Mouse (Mus musculus): ENCODE results near the gene Ezh1. TPM values are rescaled to one million over a fixed set of nuclear protein-coding genes. Genes with fewer than 3 reads are reported as not detected.

Ezh1 gene
- polyA plus RNA-seq, 1 experiment from 2014 or later = 30.7 TPM

DNA sequence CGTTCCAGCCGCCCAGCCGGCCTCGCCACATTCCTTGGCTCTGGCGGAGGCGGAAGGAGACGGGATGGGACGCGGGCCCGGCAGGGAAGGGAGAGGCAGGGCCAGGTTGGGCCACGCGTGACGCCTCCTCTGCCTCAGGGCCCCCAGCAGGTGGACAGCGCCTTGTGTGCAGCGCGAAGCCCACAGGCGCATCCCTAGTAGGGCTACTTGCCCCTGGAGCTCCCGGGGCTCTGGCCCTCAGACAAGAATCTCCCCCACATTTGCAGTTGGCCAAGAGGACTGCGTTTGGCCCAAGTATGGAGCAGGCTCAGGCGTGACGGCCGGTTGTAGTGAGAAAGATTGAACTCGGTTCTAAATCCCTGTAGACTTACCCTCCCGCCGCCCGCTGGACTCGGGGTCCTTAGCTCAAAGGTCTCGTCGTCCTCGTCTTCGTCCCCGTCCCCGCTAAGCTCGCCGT lies 55.9 kb downstream of the Ezh1 start, which contains the start of gene Cntnap1:
Cntnap1 (plus strand) TSS at position 170 of the 457 bp plus-strand sequence.
- Histone ChIP-seq H3K27ac (ENCODE audit: low read depth, low read length) (peak within 1 kb of the TSS; percentile 78), H3K4me3 (ENCODE audit: low read depth, low read length) (peak within 1 kb of the TSS; percentile 60), H3K9me3 (ENCODE audit: control insufficient read depth, low read length) (no peaks in the 10 kb centered on the region), H3K27me3 (ENCODE audit: control insufficient read depth, insufficient read depth, low read length) (peaks cover 32% of the 10 kb centered on the region), H3K36me3 (ENCODE audit: control insufficient read depth, insufficient read depth, low read length) (peaks cover 14% of the 10 kb centered on the region), H3K4me2 (ENCODE audit: low read depth, low read length) (peak within 1 kb of the TSS; percentile 90), H3K9ac (replicated peaks; ENCODE audit: low read depth, low read length) (peak within 1 kb of the TSS; percentile 64), H3K4me1 (ENCODE audit: control insufficient read depth, insufficient read depth, low read length) (peaks cover 47% of the 10 kb centered on the region)
- under 1% methylated on average over 35 of the region's 35 CpGs for WGBS
- ATAC-seq (ENCODE audit: low read depth) = no peak

GRCm38 (mm10) chr11:101169301-101170107 lies 56.8 kb downstream of the Ezh1 start:
- ATAC-seq (ENCODE audit: low read depth) = no peak
- Histone ChIP-seq H3K4me1 (ENCODE audit: control insufficient read depth, insufficient read depth, low read length) (peaks cover 44% of the 10 kb centered on the region), H3K27me3 (ENCODE audit: control insufficient read depth, insufficient read depth, low read length) (peaks cover 40% of the 10 kb centered on the region), H3K4me3 (ENCODE audit: low read depth, low read length) (peak overlapping the region; percentile 60), H3K36me3 (ENCODE audit: control insufficient read depth, insufficient read depth, low read length) (peaks cover 14% of the 10 kb centered on the region), H3K4me2 (ENCODE audit: low read depth, low read length) (peak overlapping the region; percentile 90), H3K27ac (ENCODE audit: low read depth, low read length) (no peak overlapping the region), H3K9ac (replicated peaks; ENCODE audit: low read depth, low read length) (peak overlapping the region; percentile 64; the same call in 1 of the 2 replicates), H3K9me3 (ENCODE audit: control insufficient read depth, low read length) (no peaks in the 10 kb centered on the region)
- WGBS = 13% methylated on average over 17 of the region's 17 CpGs

- H3K4me1 ChIP-seq (ENCODE audit: control insufficient read depth, insufficient read depth, low read length) = peaks cover 38% of the 10 kb centered on the region
Observed at GRCm38 (mm10) chr11:101168301-101168980, 57.8 kb downstream of the Ezh1 start.

DNA sequence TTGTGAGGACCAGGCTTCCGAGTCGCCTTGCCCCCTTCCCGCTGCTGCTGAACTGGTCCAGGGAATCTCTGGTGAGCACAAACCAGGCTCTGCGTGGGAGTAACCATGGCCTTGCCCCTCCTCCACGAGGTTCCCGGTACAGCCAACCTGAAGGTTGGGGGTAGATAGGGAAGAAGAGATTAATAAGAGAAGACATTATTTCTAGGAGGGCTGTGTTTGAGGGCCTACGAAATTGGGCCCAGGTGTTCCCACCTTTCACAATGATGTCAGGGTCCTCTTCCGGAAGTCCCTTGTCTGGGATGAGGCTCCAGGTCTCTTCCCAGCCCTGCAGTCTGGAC lies 58.3 kb downstream of the Ezh1 start:
- peaks cover 14% of the 10 kb centered on the region for H3K36me3 ChIP-seq (ENCODE audit: control insufficient read depth, insufficient read depth, low read length)
- no peak overlapping the region for H3K4me3 ChIP-seq (ENCODE audit: low read depth, low read length)
- WGBS = 46% methylated on average over 8 of the region's 8 CpGs
- no peak for ATAC-seq (ENCODE audit: low read depth)
- peaks cover 33% of the 10 kb centered on the region for H3K4me1 ChIP-seq (ENCODE audit: control insufficient read depth, insufficient read depth, low read length)
- H3K9me3 ChIP-seq (ENCODE audit: control insufficient read depth, low read length) = no peaks in the 10 kb centered on the region
- H3K9ac ChIP-seq (replicated peaks; ENCODE audit: low read depth, low read length) = no peak overlapping the region
- H3K4me2 ChIP-seq (ENCODE audit: low read depth, low read length) = no peak overlapping the region
- no peak overlapping the region for H3K27ac ChIP-seq (ENCODE audit: low read depth, low read length)
- H3K27me3 ChIP-seq (ENCODE audit: control insufficient read depth, insufficient read depth, low read length) = peaks cover 52% of the 10 kb centered on the region

More at GRCm38 (mm10) chr11:101168301-101168980, 57.8 kb downstream of the Ezh1 start:
- no peak for ATAC-seq (ENCODE audit: low read depth)
- H3K27ac ChIP-seq (ENCODE audit: low read depth, low read length) = no peak overlapping the region
- no peak overlapping the region for H3K9ac ChIP-seq (replicated peaks; ENCODE audit: low read depth, low read length)
- WGBS = 57% methylated on average over 18 of the region's 18 CpGs
- H3K36me3 ChIP-seq (ENCODE audit: control insufficient read depth, insufficient read depth, low read length) = peaks cover 14% of the 10 kb centered on the region
- peaks cover 49% of the 10 kb centered on the region for H3K27me3 ChIP-seq (ENCODE audit: control insufficient read depth, insufficient read depth, low read length)
- no peaks in the 10 kb centered on the region for H3K9me3 ChIP-seq (ENCODE audit: control insufficient read depth, low read length)
- H3K4me2 ChIP-seq (ENCODE audit: low read depth, low read length) = peak overlapping the region; percentile 90; the same call in 1 of the 2 replicates
- peak overlapping the region; percentile 1; the same call in 1 of the 2 replicates for H3K4me3 ChIP-seq (ENCODE audit: low read depth, low read length)

GRCm38 (mm10) chr11:101167211-101167962 lies 58.9 kb downstream of the Ezh1 start:
- H3K9ac ChIP-seq (replicated peaks; ENCODE audit: low read depth, low read length) = no peak overlapping the region
- WGBS = 43% methylated on average over 19 of the region's 19 CpGs
- H3K9me3 ChIP-seq (ENCODE audit: control insufficient read depth, low read length) = no peaks in the 10 kb centered on the region
- H3K27me3 ChIP-seq (ENCODE audit: control insufficient read depth, insufficient read depth, low read length) = peaks cover 52% of the 10 kb centered on the region
- no peak overlapping the region for H3K4me3 ChIP-seq (ENCODE audit: low read depth, low read length)
- ATAC-seq (ENCODE audit: low read depth) = no peak
- H3K27ac ChIP-seq (ENCODE audit: low read depth, low read length) = no peak overlapping the region
- no peak overlapping the region for H3K4me2 ChIP-seq (ENCODE audit: low read depth, low read length)
- H3K36me3 ChIP-seq (ENCODE audit: control insufficient read depth, insufficient read depth, low read length) = peaks cover 14% of the 10 kb centered on the region
- H3K4me1 ChIP-seq (ENCODE audit: control insufficient read depth, insufficient read depth, low read length) = peaks cover 32% of the 10 kb centered on the region

- Histone ChIP-seq H3K9me3 (ENCODE audit: control insufficient read depth, low read length) (no peaks in the 10 kb centered on the region), H3K4me3 (ENCODE audit: low read depth, low read length) (no peak overlapping the region), H3K4me1 (ENCODE audit: control insufficient read depth, insufficient read depth, low read length) (peaks cover 24% of the 10 kb centered on the region), H3K9ac (replicated peaks; ENCODE audit: low read depth, low read length) (no peak overlapping the region), H3K36me3 (ENCODE audit: control insufficient read depth, insufficient read depth, low read length) (peaks cover 17% of the 10 kb centered on the region), H3K27ac (ENCODE audit: low read depth, low read length) (no peak overlapping the region), H3K27me3 (ENCODE audit: control insufficient read depth, insufficient read depth, low read length) (peaks cover 52% of the 10 kb centered on the region), H3K4me2 (ENCODE audit: low read depth, low read length) (no peak overlapping the region)
- no peak for ATAC-seq (ENCODE audit: low read depth)
- WGBS = 42% methylated on average over 14 of the region's 14 CpGs
Observed at GRCm38 (mm10) chr11:101166357-101166756, 59.9 kb downstream of the Ezh1 start.

DNA sequence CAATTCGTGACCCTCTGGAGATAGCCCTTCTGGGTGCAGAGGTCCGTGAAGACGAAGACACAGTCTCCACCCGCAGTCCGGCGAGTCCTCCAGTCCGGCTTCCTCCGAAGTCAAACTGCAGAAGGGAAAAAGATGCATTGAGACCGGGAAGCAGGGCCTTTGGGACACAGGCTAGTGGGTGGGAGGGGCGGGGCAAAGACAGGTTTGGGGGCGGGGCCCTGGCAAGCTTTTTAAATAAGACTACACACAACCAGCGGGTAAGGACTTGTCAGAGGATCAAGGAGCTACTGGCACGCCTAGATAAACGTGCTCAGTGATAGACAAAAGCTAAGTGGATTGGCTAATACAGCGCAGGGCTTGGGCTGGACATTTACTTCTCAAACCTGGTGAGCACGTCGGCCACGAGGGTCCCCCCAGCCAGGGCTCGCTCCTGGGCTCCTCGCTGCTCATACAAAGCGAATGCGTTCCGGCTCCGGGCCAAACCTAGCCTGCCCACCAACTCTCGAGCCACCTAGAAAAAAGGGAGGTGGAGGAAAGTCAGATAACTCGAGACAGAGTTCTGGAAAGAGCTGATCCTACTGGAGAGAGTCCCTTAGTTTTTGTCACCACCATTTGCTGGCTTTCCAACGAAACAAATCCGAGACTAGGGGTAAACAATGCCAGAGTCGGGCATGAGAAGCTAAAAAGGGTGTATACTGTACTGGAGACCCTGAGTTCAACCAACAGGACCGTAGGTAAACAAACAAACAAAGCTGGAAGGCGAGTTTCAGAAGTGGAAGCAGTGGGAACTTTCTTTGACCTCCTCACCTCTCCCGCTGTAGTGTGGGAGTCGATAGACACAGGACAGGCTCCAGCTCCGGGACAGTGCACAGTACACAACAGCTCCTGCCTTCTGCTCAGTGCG lies 61.3 kb downstream of the Ezh1 start:
- H3K4me3 ChIP-seq (ENCODE audit: low read depth, low read length) = no peak overlapping the region
- 18% methylated on average over 35 of the region's 35 CpGs for WGBS
- peaks cover 17% of the 10 kb centered on the region for H3K36me3 ChIP-seq (ENCODE audit: control insufficient read depth, insufficient read depth, low read length)
- H3K9me3 ChIP-seq (ENCODE audit: control insufficient read depth, low read length) = no peaks in the 10 kb centered on the region
- peaks cover 17% of the 10 kb centered on the region; the same call in 1 of the 2 replicates for H3K4me1 ChIP-seq (ENCODE audit: control insufficient read depth, insufficient read depth, low read length)
- no peak overlapping the region for H3K9ac ChIP-seq (replicated peaks; ENCODE audit: low read depth, low read length)
- H3K27me3 ChIP-seq (ENCODE audit: control insufficient read depth, insufficient read depth, low read length) = peaks cover 52% of the 10 kb centered on the region
- no peak overlapping the region for H3K4me2 ChIP-seq (ENCODE audit: low read depth, low read length)
- no peak overlapping the region for H3K27ac ChIP-seq (ENCODE audit: low read depth, low read length)
- ATAC-seq (ENCODE audit: low read depth) = no peak

DNA sequence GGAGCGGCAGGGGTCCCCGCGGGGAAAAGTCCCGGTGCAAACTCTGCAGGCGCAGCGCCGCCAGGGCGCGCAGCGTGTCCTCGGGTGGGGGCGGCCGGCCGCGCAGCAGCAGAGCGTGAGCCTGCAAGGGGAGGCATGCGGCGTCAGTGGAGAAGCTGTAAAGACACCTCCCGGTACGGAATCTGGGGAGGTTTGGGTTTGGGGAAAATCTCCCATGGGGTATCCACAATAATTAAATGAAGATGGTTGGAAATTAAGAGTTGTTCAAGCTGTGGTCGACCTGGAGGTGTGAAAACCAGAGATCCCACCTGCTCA lies 62.0 kb downstream of the Ezh1 start:
- peak overlapping the region; percentile 20 for H3K4me3 ChIP-seq (ENCODE audit: low read depth, low read length)
- H3K36me3 ChIP-seq (ENCODE audit: control insufficient read depth, insufficient read depth, low read length) = peaks cover 17% of the 10 kb centered on the region
- no peaks in the 10 kb centered on the region for H3K9me3 ChIP-seq (ENCODE audit: control insufficient read depth, low read length)
- peaks cover 11% of the 10 kb centered on the region; the same call in 1 of the 2 replicates for H3K4me1 ChIP-seq (ENCODE audit: control insufficient read depth, insufficient read depth, low read length)
- ATAC-seq (ENCODE audit: low read depth) = no peak
- no peak overlapping the region for H3K27ac ChIP-seq (ENCODE audit: low read depth, low read length)
- peaks cover 52% of the 10 kb centered on the region for H3K27me3 ChIP-seq (ENCODE audit: control insufficient read depth, insufficient read depth, low read length)
- WGBS = 5% methylated on average over 21 of the region's 21 CpGs
- peak overlapping the region; percentile 7; the same call in 1 of the 2 replicates for H3K9ac ChIP-seq (replicated peaks; ENCODE audit: low read depth, low read length)
- peak overlapping the region; percentile 23; the same call in 1 of the 2 replicates for H3K4me2 ChIP-seq (ENCODE audit: low read depth, low read length)

All from neural tube, embryonic 14.5 days (tissue).